Mouse (Mus musculus) heart, adult 18-20 months (tissue): ENCODE data around the gene Kdelr3. TPM values are rescaled to one million over a fixed set of nuclear protein-coding genes. Genes with fewer than 3 reads are reported as not detected.

ENCODE experiments used
- DNase-seq, 2 experiments: peaks; one replicate each; pipeline ENCODE4 v3.0.0; 2021 to 2022; ENCODE audit warnings: mixed read lengths in 1 of 2
- long read RNA-seq, 2 experiments: library from polyadenylated mRNA; stranded (forward); transcript quantifications; one replicate each; pipeline ENCODE4 v2.0.0; 2021
- total RNA-seq, 2 experiments: library from RNA; stranded (reverse); gene quantifications; 2 replicates each; pipeline ENCODE4 v1.2.3; 2021

Gene Kdelr3
- total RNA-seq = 1 to 10 TPM; 3.3 to 4.3 TPM
- long read RNA-seq, experiment 1, partial matches to known transcripts = 0 of 1 reads
- long read RNA-seq, experiment 1, other reads (novel, unspliced or antisense) = 1 of 1 reads
- long read RNA-seq, experiment 2, partial matches to known transcripts = 0 of 1 reads
- long read RNA-seq, experiment 2, other reads (novel, unspliced or antisense) = 0 of 1 reads

GRCm38 (mm10) chr15:79516171-79517096, at the start of gene Kdelr3:
Gene Kdelr3, plus strand, starts transcription at chr15:79516411.
- DNase-seq = peak; percentile 83 to 88

GRCm38 (mm10) chr15:79466601-79467286, 49.5 kb upstream of the Kdelr3 start:
- DNase-seq = peak; percentile 81 to 96

- DNase-seq = no peak
Measured at GRCm38 (mm10) chr15:79469577-79469976, 46.6 kb upstream of the Kdelr3 start.

- DNase-seq = peak in 1 of 2 experiments; percentile 35
Measured at GRCm38 (mm10) chr15:79470583-79470982, 45.6 kb upstream of the Kdelr3 start.

- DNase-seq = no peak
Measured at GRCm38 (mm10) chr15:79471095-79471494, 45.1 kb upstream of the Kdelr3 start.

DNA sequence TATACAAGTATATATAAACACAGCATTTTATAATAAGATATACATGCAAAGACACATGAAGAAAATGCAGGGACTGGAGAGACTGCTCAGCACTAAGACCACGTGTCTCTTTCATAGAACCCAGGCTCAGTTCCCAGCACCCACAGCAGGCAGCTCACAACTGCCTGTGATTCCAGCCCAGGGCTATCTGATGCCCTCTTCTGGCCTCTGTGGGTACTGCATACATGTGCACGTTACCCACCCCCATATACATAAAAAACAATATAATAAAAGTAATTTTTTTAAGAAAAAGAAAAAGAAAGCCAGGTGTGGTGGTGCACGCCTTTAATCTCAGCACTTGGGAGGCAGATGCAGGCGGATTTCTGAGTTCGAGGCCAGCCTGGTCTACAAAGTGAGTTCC, 43.2 kb upstream of the Kdelr3 start:
- DNase-seq = no peak

DNA sequence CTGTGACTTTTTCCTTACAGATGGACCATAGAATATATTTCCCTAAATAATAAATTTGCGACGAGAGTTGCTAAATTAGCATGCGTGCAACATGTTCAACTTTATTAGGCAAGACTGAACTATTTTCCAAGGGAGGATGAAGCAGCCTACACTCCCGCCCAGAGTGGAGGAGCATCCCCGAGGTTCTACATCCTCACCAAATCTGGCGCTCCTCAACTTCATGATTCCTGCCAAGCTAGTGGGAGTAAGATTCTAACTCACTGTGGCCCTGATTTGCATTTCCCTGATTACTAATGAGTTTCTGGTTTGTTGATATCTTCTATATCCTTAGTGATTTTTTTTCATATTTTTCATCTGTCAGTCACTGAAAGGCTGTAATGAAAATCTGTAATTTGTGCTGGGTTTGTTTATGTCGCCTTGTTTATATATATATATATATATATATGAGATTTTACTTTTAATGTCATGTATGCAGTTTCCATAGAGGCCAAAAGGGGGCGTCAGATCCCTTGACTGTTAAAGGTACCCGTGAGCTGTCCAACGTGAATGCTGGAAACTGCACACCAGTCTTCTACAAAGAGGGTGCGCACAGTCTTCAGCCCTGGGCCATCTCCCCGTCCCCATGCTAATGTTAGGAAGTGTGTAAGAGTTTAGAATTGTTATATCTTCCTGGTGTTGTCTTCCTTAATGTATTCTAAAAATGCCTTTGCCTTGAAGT, 42.4 kb upstream of the Kdelr3 start:
- DNase-seq = no peak

GRCm38 (mm10) chr15:79477227-79477626, 39.0 kb upstream of the Kdelr3 start:
- DNase-seq = peak in 1 of 2 experiments; percentile 12

DNA sequence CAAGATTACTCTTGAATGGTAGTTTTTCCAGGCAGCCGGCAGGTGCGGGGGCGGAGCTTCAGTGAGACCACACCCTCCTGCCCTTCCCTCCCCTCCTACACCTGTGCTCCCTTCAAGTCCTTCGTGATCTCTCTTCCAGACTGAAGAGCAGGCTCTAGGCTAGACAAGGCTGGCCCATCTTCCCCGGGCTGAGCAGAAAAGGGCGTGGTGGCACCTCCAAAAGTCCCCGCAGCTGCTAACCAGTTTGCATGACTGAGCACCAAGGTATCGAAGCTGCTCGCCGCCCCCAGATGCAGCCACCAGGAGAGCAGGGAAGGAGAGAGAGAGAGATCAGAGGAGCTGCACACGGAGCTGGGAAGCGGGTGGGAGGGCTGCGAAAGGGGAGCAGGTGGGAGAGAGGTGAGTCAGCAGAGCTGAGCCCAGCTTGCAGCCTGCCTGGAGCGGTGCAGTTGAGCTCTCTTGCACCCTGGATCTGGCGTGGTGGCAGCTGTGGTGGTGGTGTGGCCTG, 35.0 kb upstream of the Kdelr3 start:
- DNase-seq = no peak

- no peak for DNase-seq
Measured at GRCm38 (mm10) chr15:79489463-79489862, 26.7 kb upstream of the Kdelr3 start.

DNA sequence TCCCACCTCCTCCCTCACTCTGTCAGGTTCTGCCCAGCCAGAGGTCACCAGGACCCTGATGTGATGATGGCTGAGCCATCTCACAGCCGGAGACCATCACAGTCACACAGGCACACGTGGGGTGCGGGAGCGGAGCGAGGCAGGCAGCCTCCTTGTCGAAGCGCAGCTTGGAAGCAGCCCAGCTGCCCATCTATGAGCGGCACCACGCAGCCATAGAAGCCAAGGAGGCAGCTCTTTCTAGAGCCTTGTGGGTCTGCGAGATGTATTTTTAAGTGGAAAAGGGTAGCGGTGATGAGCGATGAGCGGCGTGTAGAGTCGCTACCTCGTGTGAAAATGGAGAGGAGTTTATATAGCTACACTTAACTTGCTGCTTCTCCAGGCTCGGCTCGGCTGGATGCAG, 22.7 kb upstream of the Kdelr3 start:
- no peak for DNase-seq

GRCm38 (mm10) chr15:79500110-79500509, 16.1 kb upstream of the Kdelr3 start:
- no peak for DNase-seq

- no peak for DNase-seq
Measured at GRCm38 (mm10) chr15:79502891-79503341, 13.3 kb upstream of the Kdelr3 start.

GRCm38 (mm10) chr15:79503438-79503837, 12.8 kb upstream of the Kdelr3 start:
- DNase-seq = no peak

GRCm38 (mm10) chr15:79504707-79505452, 11.3 kb upstream of the Kdelr3 start, which contains the start of gene Kcnj4:
Gene Kcnj4, minus strand, starts transcription at chr15:79505241.
- no peak for DNase-seq

GRCm38 (mm10) chr15:79505616-79506283, 10.5 kb upstream of the Kdelr3 start:
- peak; percentile 56 to 79 for DNase-seq

DNA sequence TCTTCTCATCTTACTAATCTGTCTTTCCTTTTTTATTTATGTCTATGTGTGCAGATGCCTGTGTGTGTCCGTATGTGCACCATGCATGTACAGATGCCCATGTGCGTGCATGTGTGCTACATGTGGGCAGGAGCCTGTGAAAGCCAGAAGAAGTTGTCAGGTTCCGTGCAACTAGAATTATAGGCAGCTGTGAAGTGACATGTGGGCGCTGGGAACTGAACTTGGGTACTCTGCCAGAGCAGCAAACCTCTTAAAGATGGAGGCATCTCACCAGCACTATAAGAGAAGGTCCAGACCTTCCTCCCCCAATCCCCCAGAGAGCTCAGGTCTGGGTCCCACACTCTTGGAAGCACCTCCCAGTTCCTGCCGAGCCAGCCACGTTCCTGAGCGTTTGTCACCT, 9.8 kb upstream of the Kdelr3 start:
- no peak for DNase-seq

DNA sequence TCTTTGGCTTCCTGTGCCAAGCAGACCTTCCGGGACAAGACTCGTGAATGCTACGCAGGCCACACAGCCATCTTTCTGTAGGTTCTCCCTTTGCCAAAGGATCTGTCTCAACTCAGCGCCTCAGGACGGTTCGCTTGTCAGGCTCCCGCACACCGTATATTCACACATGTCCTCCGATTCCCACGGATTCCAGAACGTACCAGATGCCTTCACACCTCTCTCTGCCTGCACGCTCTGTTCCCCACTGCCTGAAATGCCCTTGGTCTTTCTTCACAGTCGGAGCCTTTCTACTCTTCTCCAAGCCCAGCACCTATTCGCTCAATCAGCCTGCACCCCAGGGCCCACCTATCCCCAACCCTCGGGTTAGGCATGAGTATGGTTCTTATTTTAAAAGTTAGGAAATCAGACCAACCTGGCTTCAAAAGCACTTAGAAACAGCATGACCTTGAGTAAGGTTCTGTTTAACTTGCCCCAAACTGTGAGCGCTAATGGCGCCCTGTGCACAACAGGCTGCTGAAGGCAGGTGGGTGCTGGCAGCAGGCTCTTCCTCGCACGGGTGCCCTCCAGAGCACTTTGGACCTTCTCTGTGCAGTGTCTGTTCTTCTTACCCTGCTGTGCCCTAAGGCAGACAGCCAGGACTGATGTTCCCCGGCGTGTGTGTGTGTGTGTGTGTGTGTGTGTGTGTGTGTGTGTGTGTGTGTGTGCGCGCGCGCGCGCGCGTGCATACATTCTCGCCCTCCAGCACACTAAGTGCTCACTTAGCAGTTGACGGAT, 9.0 kb upstream of the Kdelr3 start:
- no peak for DNase-seq

DNA sequence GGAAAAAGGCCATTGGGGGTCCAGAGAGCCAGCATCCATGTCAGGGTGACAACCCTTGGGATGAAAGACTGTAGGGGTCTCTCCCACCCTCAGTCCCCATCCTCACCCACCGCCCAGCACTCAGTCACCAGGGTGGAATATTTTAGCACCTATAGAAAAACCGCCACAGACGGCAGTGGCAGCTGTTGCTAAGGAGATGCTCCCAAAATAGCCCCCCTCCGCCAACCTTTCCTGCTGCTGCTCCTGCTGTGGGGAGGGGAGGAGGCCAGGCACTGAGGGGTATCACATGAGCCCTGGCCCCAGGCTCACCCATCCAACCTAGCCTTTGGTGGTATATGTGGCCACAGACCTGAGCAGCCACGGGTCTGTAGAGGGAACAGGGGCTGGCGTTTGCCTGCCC, 6.2 kb upstream of the Kdelr3 start:
- no peak for DNase-seq

- DNase-seq = no peak
Measured at GRCm38 (mm10) chr15:79510425-79510824, 5.8 kb upstream of the Kdelr3 start.
